Mouse (Mus musculus): ENCODE results near the gene D5Ertd579e.

GRCm38 (mm10) chr5:36568118-36568517, 127.7 kb downstream of the D5Ertd579e start:
- no peak for TF ChIP-seq CTCF (IDR thresholded peaks at IDR 0.05; ENCODE audit: insufficient read depth, low read depth, low read length)
- TF ChIP-seq POLR2A (IDR thresholded peaks at IDR 0.05; ENCODE audit: insufficient read depth, low read depth, low read length) = no peak
